In the genomic region with DNA sequence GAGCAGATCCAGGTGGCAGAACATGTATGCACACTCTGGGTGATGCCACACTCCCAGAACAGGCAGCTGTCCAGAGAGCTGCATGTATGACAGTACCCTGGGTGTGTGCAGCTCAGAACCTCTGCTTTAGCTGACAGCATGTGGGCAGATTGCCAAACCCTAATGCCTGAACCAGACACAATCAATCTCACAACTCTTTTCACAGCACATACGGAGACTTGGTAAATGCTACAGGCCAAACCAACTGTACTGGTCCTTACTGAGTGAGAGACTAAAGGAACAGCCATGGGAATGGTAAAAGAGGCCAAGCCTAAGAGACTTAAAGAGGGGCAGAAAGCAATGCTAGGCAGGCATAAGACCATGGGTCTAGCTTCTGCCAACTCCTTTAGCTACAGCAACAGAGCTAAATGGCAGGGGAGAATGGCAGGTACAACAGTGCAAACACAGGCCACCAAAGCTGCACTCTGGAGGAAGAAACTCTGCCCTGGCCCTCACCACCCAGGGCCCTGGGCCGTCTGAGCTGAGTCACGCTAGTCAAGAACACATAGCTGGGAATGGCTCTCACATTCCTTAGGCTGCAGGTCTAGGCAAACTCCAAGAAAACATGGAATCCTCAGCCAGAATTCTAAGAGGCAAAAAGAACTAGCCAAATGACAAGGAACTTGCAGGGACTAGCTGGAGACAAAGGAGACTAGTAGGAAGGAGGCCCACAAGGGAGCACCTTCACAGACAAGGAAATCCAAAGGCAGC, we compare ENCODE assay signal across 9 mouse cellular contexts.
DNase-seq lines count a peak whose midpoint lies in the region; ATAC-seq and TF ChIP-seq lines count a peak whose summit lies in the region.
"Had no signal": no experiment of that assay in that cellular context is flagged by ENCODE, and none has a peak within 500 bp of the region (broad histone marks: within the 10 kb centered on the region; RNA-seq: fewer than 3 reads in every experiment).

No protein-coding gene starts in this region.

- H3K4me2 ChIP-seq in kidney, embryonic 16.5 days (replicated peaks; ENCODE audit: low read depth, low read length), result no peak overlapping the region

- no peak overlapping the region for H3K27ac ChIP-seq in kidney, adult 2 months (ENCODE audit: insufficient read depth, low read depth, low read length)
- H3K27ac ChIP-seq in kidney, embryonic 16.5 days (ENCODE audit: low read length), result no peak overlapping the region

- no peak overlapping the region for H3K9ac ChIP-seq in kidney, embryonic 16.5 days (replicated peaks; ENCODE audit: low read length)

- peaks cover 4% of the 10 kb centered on the region for H3K36me3 ChIP-seq in kidney, adult 2 months (ENCODE audit: control insufficient read depth, insufficient read depth, low read length)
- peaks cover 84% of the 10 kb centered on the region for H3K36me3 ChIP-seq in kidney, embryonic 16.5 days (ENCODE audit: insufficient read depth, low read length)

- TF ChIP-seq CTCF in kidney, adult 2 months (conservative IDR thresholded peaks at IDR 0.05; ENCODE audit: insufficient read depth, insufficient read length, low read depth, low read length), result no peak

- no peak overlapping the region for H3K4me3 ChIP-seq in kidney, adult 2 months (ENCODE audit: insufficient read depth, low read depth, low read length)
- H3K4me3 ChIP-seq in kidney, embryonic 16.5 days (ENCODE audit: low read length), result no peak overlapping the region

- DNase-seq in kidney, adult 2 months, result peak; percentile 17
- DNase-seq in adrenal gland, postnatal 10 days, result peak; percentile 46
- peak; percentile 56 for DNase-seq in fat pad, adult 2 months (ENCODE audit: extremely low read depth, low read depth, low spot score)
- DNase-seq in lung, postnatal 10 days, result peak; percentile 58
- DNase-seq in thymus, postnatal 0 days (ENCODE audit: low spot score), result no peak
- DNase-seq in cerebellum, adult 11 months, result no peak
- DNase-seq in urinary bladder, adult 2 months (ENCODE audit: low spot score), result no peak

- TF ChIP-seq POLR2A in kidney, adult 2 months (IDR thresholded peaks at IDR 0.05; ENCODE audit: low read depth, low read length), result no peak

- no peaks in the 10 kb centered on the region for H3K9me3 ChIP-seq in kidney, embryonic 16.5 days (ENCODE audit: low read length)

- H3K4me1 ChIP-seq in kidney, adult 2 months (ENCODE audit: control insufficient read depth, insufficient read depth, low read length), result no peaks in the 10 kb centered on the region
- H3K4me1 ChIP-seq in kidney, embryonic 16.5 days (ENCODE audit: insufficient read depth, low read length), result no peaks in the 10 kb centered on the region

- no peaks in the 10 kb centered on the region for H3K27me3 ChIP-seq in kidney, adult 2 months (replicated peaks; ENCODE audit: control insufficient read depth, insufficient read depth, low read length)
- H3K27me3 ChIP-seq in kidney, embryonic 16.5 days (ENCODE audit: insufficient read depth, low read length), result no peaks in the 10 kb centered on the region

- 66% methylated on average over 3 of the region's 3 CpGs for WGBS in kidney, adult 2 months
- WGBS in kidney, embryonic 16.5 days, result 76% methylated on average over 3 of the region's 3 CpGs

- ATAC-seq in kidney, embryonic 16.5 days (ENCODE audit: low FRiP score, low TSS enrichment), result no peak
- ATAC-seq: inflammation-experienced regulatory T-cells, adult 6 months had no signal

Comparison
In these comparisons a context has a peak if more than half of its experiments do, and no peak if none do; other contexts are left out.
1. DNase-seq: peak in kidney, adult 2 months (single experiment), adrenal gland, postnatal 10 days (single experiment), fat pad, adult 2 months (single experiment) and lung, postnatal 10 days (single experiment); none in thymus, postnatal 0 days (single experiment), cerebellum, adult 11 months (single experiment) and urinary bladder, adult 2 months (single experiment).